Mouse (Mus musculus) megakaryocyte progenitor cell, adult 5-6 weeks (primary cell): Measurements from ENCODE around the gene Arel1. TPM values are rescaled to one million over a fixed set of nuclear protein-coding genes. Genes with fewer than 3 reads are reported as not detected.

Source experiments
- ATAC-seq: replicated peaks from 2 replicates; pipeline ENCODE4 v1.8.0; 2016; ENCODE audit warnings: mild to moderate bottlenecking, moderate TSS enrichment, inconsistent platforms; ENCODE audit not compliant: poor library complexity
- total RNA-seq, 2 experiments: library from RNA; stranded (forward) in 1 of 2; stranded (reverse) in 1 of 2; fragments of 157-497, 149-512 nt in 1 of 2; fragments of 200-1000 nt in 1 of 2; gene quantifications; 2 replicates each; pipeline versions ENCODE4 v1.2.3 to v1.2.4; 2015 to 2017

Arel1 gene
- total RNA-seq, 2 experiments from 2014 or later, result 30.5 to 39.7 TPM

- ATAC-seq, result no peak
Observed at GRCm38 (mm10) chr12:84907627-84908480, 62.8 kb downstream of the Arel1 start.

- ATAC-seq, result no peak
Observed at GRCm38 (mm10) chr12:84907024-84907626, 63.6 kb downstream of the Arel1 start.

GRCm38 (mm10) chr12:84904399-84904798 is 66.3 kb downstream of the Arel1 start:
- no peak for ATAC-seq

DNA sequence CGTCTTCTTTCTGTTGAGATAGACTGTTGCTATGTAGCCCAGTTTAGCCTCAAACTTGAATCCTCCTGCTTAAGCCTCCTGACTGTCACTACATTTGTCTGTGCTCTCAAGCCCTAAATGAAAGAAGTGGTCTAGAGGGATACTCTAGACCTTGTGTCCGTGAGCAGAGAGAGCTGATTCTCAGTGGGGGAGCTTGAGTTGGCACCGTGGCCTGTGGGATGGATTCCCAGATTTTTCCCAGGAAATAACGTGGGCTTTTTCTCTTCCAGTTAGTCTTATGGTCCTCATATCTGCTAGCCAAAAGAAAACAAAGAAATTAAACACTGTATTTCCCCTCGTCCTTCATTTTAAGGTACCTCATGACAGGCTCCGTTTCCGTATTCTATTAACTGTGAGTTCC is 70.4 kb downstream of the Arel1 start:
- no peak for ATAC-seq

- ATAC-seq, result no peak
Observed at GRCm38 (mm10) chr12:84897322-84897721, 73.4 kb downstream of the Arel1 start.

DNA sequence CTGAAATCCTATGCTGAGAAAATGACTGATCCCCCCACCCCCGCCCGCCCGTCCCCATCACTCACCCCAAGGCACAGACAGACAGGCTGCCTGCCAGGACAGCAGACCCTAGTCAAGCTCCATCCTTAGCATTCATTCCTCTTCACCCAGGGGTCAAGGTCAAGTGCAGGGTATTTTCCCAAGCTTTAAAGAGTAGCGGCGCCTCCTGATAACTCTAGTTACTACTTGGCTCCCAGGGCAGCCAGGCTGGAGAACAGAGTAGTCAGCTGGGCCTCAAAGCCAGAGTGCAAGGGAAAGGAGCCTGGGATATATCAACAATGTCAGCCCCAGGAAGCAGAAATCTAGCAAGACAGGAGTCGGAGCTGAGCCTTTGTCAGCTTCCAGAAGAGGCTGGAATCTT is 74.5 kb downstream of the Arel1 start:
- ATAC-seq, result no peak

DNA sequence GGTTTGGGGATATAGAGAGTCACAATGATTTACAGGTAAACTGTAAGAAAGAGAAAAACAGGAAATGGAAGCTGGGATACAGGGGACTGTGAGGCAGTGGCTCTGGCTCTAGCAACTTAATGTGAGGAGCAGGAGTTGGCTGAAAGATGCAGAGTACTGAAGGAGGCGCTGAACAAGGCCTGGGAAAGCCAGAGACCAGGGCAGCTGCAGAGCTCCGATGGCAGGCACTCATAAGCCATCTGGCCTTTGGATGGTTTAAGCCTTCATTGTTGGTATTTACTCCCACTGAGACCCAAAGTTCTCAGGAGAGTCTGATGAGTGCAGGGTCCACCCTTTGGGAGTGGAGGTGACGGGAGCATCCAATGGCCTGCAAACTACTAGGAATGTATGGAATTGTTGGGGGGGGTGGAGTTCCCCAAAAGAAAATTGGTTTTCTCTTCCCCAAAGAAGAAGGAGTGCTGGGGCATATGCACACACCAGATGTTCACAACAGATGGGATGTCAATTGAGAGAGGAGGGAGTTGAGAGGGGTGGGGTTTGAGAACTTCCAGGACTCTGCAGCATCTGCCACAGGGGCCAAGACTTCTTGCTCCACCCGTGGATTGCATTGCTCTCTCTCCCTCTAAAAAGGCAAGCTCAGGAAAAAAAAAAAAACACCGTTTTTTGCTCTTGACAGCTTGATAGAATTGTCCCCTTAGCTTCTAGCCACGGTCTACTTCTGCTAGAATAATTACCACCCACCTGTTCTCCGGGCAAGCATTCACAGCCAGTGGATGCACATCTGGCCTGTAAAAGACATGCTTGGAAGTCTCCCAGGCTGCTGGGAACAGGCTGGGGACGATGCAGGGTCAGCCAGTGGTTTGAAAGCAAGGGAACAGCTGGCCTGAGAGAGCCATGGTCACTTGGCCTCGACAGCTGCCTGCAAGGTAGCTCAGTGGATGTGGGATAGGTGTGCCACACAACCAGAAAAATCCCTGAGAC is 76.8 kb downstream of the Arel1 start:
- no peak for ATAC-seq

- no peak for ATAC-seq
Observed at GRCm38 (mm10) chr12:84890289-84890688, 80.4 kb downstream of the Arel1 start.

DNA sequence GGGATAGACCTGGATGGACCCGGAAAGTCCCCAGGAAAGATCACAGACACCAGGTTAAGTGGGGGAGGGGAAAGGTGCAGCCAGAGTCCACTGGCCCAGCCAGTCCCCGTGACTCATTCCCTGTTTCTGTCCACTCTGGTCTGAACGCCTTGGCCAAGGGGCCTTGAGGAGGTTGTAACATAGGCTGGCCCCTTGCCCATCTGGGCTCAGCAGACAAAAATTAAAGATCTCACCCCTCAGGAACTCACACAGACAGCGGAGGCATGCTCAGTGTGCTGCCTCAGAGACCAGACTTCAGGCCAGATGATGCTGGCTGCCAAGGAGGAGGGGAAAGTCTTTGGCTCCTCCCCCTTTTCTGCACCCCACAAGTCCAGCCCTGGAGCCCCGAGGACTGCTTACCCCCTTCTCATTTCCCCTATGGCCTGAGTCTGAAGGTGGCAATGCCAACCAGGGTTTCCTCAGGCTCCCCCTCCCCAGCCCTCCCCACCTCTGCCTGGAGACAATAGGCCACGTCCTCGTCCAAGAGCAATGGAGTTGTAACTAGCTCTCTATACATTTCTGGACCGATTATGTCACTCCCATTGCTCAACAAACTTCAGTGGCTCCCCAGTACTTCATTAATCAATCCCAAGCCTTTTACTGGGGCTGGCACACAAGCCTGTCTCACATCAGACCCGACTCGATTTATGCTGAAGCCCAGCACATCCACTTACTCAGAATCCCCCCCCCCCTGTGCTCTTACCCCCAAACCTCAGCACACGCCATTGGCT is 85.4 kb downstream of the Arel1 start:
- ATAC-seq, result no peak

GRCm38 (mm10) chr12:84884423-84885076 is 86.2 kb downstream of the Arel1 start:
- peak; percentile 42; the same call in 1 of the 2 replicates for ATAC-seq

DNA sequence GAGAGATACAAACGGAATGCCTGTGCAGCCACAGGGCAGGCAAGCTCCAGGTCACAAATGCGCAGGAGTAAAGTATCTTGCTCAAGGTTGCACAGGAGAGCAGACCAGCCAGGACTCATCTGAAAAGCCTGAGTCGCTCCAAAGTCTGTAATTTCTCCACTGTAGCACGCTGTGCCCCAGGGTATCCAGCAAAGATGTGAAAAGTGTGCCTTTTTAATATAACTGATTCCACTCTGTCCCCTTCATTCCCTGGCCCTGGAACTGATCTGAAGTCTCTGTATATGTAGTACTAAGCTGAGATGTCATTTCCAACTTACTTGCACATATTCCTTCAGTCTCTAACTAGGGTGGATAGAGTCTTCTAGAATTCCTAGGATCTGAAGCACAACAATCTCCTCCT is 87.9 kb downstream of the Arel1 start:
- ATAC-seq, result no peak

DNA sequence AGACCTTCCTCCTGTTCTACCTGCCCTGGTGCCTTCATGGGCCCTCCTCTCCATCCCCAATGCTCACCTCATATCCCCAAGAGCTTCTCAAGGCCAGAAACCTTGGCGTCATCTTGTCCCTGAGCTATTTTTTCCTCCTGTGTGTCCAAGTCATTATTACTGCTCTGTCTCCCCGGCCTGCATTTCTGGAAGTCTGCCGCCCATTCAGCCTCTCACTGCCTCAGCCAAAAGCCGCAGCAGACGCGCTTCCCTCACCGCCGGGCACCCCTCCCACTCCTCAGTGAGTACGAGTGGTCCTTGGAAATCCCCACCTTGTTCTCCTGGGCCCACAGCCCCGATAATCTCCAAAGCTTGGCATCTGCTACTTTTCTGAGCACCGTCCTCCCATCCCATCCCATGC is 90.6 kb downstream of the Arel1 start:
- ATAC-seq, result no peak

- ATAC-seq, result peak; percentile 97
Observed at GRCm38 (mm10) chr12:84876481-84877121, 94.1 kb downstream of the Arel1 start, which contains the start of gene Ltbp2. Gene Ltbp2 (minus strand): TSS chr12:84876532.

DNA sequence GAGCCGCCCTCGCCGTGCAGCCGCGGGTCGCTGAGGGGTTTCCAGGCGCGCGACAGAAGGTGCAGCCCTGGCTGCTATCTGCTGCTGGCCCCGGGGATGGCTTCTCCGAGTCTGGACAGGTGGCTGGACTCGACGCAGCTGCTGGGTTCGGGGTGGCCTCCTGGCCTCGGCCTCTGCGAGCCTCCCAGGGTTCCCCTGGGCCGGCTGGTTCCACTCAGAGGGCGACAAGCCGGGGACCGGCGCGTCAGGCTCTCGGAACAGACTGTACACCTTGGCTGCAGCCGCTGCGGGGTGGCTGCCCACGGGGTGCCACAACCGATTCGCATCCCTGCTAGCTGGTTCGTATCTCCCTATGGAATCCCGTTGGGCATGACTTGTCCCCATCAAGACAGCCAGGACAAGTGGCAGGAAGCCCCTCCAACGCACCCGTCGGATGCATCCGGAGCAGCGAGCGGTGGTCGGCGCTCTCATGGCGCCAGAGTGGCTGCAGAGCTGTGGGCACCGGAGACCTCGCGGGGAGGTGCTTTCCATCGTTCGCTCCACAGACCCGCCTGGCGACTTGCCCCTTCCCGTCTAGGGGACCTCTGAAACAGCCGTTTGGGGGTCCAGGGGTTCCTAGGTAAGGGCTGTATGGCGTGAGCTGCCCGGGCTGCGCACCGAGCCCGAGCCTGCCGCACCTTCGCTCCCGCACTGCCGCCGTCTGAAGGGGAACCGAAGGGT is 94.8 kb downstream of the Arel1 start:
- no peak for ATAC-seq

GRCm38 (mm10) chr12:84873434-84873833 is 97.3 kb downstream of the Arel1 start:
- 0 out of 2 replicates have a peak, but pooled peaks have one; percentile 26 for ATAC-seq

DNA sequence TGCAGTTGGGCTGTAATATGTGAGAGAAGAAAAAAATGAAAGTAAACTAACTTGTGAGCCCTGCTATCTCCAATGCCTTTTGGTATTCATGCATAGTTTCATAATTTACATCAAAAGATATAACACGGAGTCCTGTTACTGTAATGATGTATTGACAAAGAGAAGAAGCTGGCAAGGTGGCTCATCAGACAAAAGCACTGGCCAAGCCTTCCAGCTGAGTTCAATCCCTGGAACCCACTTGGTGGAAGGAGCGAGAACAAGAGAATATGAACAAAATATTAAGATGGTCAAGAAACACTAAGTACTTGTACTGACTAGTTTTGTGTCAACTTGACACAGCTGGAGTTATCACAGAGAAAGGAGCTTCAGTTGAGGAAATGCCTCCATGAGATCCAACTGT is 98.4 kb downstream of the Arel1 start:
- ATAC-seq, result no peak
